Mouse (Mus musculus) left cerebral cortex, adult 8-10 months (tissue): Measurements from ENCODE around the gene Cdc14a. TPM values are rescaled to one million over a fixed set of nuclear protein-coding genes. Genes with fewer than 3 reads are reported as not detected.

Experiments used
- DNase-seq, 2 experiments: peaks; one replicate each; pipeline ENCODE4 v3.0.0; 2022; ENCODE audit warnings: low spot score in 2 of 2
- total RNA-seq, 4 experiments: library from RNA; stranded (reverse); gene quantifications; 2 replicates each; pipeline ENCODE4 v1.2.4; 2022

The Cdc14a gene
- total RNA-seq, 4 experiments from 2014 or later: 4.5 to 6.6 (median 5.5) TPM

GRCm38 (mm10) chr3:116414451-116414860 is 9.4 kb downstream of the Cdc14a start:
- DNase-seq: no peak

- DNase-seq: no peak
These were observed 10.7 kb downstream of the Cdc14a start for GRCm38 (mm10) chr3:116412954-116413724.

- no peak for DNase-seq
These were observed 13.8 kb downstream of the Cdc14a start for GRCm38 (mm10) chr3:116410051-116410450.

GRCm38 (mm10) chr3:116409486-116409885 is 14.3 kb downstream of the Cdc14a start:
- no peak for DNase-seq

- no peak for DNase-seq
These were observed 15.0 kb downstream of the Cdc14a start for GRCm38 (mm10) chr3:116408856-116409255.

GRCm38 (mm10) chr3:116405516-116405915 is 18.3 kb downstream of the Cdc14a start:
- no peak for DNase-seq

GRCm38 (mm10) chr3:116401436-116401835 is 22.4 kb downstream of the Cdc14a start:
- no peak for DNase-seq

GRCm38 (mm10) chr3:116399349-116400090 is 24.3 kb downstream of the Cdc14a start:
- no peak for DNase-seq

- no peak for DNase-seq
These were observed 25.3 kb downstream of the Cdc14a start for GRCm38 (mm10) chr3:116398543-116398942.

- no peak for DNase-seq
These were observed 25.9 kb downstream of the Cdc14a start for GRCm38 (mm10) chr3:116397976-116398375.

GRCm38 (mm10) chr3:116397341-116397740 is 26.5 kb downstream of the Cdc14a start:
- no peak for DNase-seq

GRCm38 (mm10) chr3:116396571-116396970 is 27.3 kb downstream of the Cdc14a start:
- no peak for DNase-seq

GRCm38 (mm10) chr3:116394885-116395390 is 28.9 kb downstream of the Cdc14a start:
- no peak for DNase-seq

GRCm38 (mm10) chr3:116391399-116391798 is 32.4 kb downstream of the Cdc14a start:
- no peak for DNase-seq

- DNase-seq: no peak
These were observed 34.0 kb downstream of the Cdc14a start for GRCm38 (mm10) chr3:116389500-116390470.

- no peak for DNase-seq
These were observed 35.0 kb downstream of the Cdc14a start for GRCm38 (mm10) chr3:116388808-116389207.

GRCm38 (mm10) chr3:116386886-116387285 is 36.9 kb downstream of the Cdc14a start:
- no peak for DNase-seq

- no peak for DNase-seq
These were observed 37.5 kb downstream of the Cdc14a start for GRCm38 (mm10) chr3:116386342-116386741.

GRCm38 (mm10) chr3:116384319-116384718 is 39.5 kb downstream of the Cdc14a start:
- DNase-seq: no peak

GRCm38 (mm10) chr3:116380319-116380718 is 43.5 kb downstream of the Cdc14a start:
- no peak for DNase-seq

GRCm38 (mm10) chr3:116375442-116375841 is 48.4 kb downstream of the Cdc14a start:
- no peak for DNase-seq
